Mouse (Mus musculus) adrenal gland, postnatal 4 days (tissue): ENCODE results near the gene Rtkn. TPM values are rescaled to one million over a fixed set of nuclear protein-coding genes. Genes with fewer than 3 reads are reported as not detected.

Experiments
- DNase-seq, 2 experiments: peaks; one replicate each; pipeline ENCODE4 v3.0.0; 2021 to 2022; ENCODE audit warnings: low spot score in 2 of 2, mixed read lengths in 2 of 2
- microRNA-seq: library from miRNA; unstranded; fragments of <30 nt; microRNA quantifications from one replicate; pipeline ENCODE4 v1.2.0, GENCODE M21; 2021
- total RNA-seq, 2 experiments: library from RNA; stranded (reverse); gene quantifications; 2 replicates each; pipeline ENCODE4 v1.2.3; 2021

Rtkn gene
- total RNA-seq, 2 experiments from 2014 or later, result 36.8 to 40.3 TPM

DNA sequence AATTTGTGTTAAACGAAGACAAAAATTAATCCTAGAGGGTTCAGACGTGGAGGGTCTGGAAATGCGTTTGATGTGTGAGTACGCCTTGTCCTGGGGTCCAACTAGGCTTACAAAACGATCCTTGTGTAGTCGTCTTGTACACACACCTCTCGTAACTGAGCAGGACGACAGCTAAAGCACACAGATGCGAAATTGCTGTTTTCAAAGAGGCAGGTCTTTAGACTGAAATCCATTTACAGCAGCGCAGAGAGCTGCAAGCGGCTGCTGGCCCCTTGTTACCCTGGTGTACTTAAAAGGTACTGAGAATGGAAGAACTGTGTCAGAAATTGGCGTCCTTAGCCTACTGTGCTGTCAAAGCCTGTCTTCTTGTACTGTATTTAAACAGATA is 31.0 kb downstream of the Rtkn start:
- no peak for DNase-seq

DNA sequence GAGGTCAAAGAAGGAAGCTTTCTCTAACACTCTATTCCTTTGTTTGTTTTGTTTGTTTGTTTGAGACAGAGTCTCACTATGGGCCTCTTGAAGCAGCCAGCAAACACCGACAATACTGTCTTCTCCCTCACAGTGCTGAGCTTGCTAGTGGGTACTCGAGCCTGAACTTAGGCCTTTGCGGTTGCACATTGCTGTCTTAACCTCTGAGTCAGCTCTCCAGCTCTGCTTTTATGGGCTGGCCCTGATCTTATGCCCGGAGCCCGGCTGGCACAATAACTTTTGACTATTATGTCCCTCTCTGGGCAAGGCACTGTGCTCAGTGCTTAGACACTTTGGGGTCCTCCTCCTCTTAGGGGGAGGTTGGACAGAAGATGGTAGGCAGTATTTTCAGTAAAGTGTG is 34.6 kb downstream of the Rtkn start:
- no peak for DNase-seq

DNA sequence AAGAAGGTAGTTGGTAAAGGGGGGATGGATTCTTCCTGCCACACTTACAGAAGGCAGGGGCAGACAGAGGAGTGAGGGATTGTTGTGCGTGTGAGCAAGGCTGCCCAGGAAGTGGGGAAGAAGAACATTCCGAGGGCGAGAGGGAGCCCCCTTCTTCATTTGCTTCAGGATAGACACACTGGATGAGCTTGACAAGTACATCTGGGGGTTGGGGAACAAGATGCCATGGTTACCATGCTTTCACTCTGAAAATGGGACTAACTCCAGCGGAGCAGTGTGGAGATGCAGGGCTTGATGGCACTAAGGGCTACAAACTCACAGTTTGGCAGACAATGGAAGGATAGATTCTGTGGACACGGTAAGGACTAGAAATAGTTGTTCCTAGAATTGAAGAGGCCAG is 35.8 kb downstream of the Rtkn start:
- DNase-seq, result no peak

DNA sequence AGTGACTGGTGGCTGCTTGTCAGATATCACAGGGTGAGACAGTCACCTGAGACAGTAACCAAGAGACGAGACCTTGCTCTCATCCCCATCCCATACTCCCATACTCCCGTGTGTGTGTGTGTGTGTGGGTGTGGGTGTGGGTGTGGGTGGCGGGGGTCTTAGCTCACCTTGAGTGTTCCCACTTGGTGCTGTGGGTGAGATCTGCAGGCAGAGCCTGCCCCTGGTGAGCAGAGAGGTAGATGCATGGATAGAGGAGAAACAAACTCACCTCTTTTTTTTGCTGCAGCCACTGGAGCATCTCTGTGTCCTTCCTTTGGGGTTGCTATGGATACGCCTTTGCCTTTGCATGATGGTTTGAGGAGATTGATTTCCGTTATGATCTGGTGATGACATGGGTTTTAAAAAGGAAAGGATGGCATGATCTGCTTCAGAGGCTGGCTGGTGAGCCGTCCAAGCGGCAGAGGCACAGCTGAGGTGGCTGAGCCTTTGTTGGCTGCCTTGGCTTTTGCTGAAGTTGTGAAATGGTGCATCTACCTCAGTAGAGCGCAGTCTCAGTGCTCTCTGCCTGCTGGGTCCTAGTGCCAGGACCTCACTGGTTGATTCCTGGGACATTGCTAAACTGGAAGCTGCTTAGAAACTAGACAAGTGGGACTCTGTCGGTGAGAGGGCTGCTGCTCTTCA is 37.1 kb downstream of the Rtkn start:
- no peak for DNase-seq

DNA sequence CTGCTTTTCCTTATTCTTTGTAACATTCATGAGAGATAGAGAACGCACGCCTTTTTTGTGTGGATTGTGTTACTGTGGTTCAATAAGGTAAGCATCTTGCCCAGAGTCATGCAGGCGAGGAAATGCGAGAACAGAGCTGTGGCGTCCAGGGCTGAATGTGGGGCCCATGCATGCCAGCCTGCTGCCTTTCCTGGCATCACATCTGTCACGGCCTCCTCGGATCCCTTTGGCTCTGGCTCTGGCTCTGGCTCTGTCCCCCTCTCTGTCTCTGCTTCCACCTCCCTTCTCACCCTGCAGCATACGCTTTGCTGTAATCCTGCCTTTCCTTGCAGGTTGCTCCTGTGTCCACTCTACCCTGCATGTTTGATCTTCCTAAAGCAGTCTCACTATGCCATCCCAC is 40.7 kb downstream of the Rtkn start:
- no peak for DNase-seq

DNA sequence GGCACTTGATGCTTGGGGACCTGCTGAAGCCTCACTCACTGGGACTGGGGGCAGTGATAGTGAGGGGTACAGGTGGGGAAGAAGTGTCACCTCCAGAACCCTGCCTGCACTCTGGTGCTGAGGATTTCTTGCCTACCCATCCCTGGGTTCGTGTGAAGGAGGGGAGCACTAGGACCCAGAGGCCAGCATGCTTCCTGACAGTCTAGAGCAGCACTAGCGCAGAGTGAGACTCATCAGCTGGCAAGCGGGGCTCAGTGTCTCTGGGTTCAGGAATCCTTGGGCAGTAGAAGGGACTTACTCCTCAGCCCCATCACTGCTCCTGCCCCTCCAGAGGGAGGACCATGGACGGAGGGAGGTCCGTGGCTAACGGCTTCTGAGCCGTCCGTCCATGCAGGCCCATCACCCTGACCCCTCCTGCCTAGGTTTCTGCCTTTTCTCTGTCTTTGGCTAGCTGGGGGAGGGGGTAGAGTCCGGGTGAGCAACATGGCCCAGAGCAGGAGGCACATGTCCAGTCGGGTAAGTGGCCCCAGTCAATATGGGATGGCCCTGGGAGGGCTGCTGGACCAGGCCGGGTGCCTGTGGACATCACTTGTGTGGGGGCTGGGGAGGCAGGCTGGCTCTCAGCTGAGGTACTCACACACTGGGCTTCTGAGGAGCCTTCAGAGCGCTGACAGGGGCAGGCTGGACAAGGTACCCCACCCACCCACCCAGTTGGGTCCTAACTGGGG is 44.3 kb downstream of the Rtkn start:
- no peak for DNase-seq

DNA sequence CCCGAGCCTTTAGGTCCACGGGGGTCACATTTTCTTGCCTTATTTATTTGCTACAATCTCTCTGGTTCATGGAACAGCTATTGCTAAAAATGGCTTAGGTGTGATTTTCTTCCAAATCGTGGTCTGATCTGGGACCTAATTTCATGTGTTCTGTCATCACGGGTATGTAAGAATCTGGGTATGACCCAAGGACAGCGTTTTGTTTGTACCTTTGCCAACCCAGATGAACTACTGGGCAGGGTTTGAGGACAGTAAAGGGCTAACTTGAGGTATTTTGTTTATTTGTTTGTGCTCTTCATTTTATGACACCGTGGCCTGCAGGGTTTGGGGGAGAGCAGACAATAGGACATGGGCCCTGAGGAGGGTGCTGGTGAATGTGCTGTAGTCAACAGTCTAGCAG is 45.3 kb downstream of the Rtkn start:
- no peak for DNase-seq

DNA sequence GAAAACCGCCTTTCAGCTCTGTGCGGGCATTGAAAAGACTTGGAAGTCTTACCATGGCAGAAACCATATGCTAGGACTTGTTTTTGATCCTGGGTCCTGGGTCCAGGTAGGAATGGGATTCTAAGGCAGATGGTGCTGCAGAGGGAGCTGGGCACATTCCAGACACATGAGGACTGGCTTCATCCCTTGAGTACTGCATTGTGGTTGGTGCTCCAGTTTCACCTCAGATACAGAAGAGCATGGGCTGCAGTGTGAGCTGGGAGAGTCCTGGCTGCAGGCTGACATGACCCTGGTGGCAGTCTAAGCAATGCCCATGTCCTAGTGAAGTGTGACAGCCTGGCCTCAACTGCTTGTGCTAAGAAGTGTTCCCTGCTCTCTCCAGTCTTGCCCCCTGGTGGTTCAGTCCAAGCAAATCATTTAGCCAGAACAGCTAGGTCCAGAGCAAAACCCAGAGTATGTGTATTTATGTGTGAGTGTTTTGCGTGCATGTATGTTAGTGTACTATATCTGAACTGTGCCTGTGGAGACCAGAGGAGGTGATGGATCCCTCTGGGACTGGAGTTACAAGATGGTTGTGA is 49.7 kb downstream of the Rtkn start:
- no peak for DNase-seq

DNA sequence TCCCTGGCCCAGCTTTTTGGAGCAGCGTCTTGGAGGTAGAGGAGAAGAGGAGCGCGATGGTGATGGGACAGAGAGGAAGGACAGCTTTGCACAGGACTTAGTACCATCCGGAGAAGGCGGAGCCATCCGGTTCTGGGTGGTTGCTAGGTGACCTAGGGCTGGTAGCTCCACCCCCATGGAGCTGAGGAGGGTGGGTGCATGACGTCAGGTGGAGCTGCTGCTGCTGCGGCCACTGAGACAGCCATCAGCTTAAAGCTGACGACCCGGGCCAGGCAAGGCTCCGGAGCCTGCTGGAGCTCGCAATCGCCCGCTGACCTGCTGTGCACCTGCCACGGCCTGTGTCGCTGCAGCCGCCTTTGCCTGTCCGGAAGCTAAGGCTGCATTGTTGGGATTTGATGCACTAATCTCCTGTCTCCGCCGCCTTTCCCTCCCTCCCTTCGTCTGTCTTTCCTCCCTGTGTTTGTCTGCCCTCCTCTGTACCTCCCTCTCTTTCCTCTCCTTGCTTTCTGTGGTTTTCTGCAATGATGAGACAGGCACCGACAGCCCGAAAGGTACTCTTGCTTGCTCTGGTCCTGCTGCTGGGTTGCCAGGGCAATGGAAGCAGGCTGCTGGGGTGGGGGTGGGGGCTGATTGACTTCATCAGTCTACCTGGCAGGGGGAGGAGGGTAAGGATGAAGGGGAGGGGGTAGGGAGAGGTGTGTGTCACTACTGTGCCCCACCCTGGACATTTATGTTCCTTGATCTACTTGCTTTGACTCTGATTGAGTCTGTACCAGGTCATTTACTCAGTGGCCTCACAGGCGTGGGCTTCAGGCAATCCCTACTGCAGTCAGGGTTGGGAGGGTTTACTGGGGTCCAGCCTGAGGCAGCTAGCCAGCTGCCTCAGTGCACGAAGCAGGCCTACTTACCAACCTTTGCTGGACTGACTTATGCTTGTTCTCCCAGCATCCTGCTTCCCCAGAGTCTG is 50.9 kb downstream of the Rtkn start:
- DNase-seq, result no peak

DNA sequence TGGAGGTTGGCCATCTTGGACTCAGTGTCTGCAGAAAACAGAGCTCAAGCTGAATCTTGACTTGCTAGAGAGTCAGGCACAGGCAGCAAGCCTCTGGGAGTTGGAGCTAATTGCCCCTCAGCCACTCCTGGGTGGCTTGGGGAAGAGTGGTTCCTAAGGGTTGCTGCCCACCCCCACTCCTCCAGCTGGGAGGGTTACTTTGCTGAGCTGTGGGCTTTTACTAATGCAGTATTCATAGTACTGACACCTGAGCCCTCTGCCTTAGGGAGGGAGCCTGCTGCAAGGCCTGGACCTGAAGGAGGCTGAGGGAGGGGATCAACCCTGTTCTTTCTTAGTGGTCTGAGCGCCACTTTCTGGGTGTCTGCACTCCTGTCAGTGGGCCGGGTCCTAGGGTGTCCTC is 51.7 kb downstream of the Rtkn start:
- DNase-seq, result no peak

DNA sequence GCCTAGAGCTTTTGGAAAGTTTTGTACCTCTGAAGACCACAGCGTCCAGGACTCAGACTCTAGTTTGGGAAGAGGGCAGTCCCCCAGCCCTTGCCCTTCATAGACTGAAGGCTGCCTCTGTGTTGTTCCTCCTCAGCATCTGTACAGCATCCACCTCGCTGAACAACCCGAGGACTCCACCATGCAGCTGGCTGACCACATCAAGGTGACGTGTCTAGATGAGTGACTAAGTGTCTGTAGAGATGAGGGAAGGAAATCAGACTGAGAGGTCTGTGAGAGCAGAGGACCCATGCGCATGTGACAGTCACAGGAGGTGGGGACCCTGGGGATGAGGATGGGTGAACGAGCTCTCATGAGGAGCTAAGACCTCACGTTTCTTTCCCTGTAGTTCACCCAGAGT is 58.3 kb downstream of the Rtkn start:
- DNase-seq, result no peak

DNA sequence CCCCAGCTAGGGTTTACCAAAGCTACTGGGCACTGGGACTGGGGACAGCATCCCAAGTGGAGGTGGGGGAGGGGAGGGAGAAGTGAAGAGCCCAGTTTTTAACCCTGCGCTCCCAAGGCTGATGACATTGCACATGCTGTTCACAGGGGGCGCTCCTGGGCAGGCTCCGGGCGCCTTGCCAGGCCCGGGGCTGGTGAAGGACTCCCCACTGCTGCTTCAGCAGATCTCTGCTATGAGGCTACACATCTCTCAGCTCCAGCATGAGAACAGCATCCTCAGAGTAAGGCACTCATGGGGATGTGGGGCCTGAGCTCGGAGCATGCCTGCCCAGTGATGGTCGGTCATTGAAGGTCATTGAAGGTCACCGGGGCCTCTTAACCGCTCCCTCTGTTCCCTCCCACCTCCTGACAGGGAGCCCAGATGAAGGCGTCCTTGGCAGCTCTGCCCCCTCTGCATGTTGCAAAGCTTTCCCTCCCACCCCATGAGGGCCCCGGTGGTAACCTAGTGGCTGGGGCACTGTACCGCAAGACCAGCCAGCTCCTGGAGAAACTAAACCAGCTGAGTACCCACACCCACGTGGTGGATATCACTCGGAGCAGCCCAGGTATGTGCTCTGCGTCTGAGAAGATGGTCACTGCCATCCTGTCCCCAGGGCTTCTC is 62.2 kb downstream of the Rtkn start:
- DNase-seq, result peak; percentile 51 to 60

Small RNA genes within 50 kb of the gene (microRNA-seq; reads per million reads assigned to microRNA genes)
- gene Mir3470a, result not detected

Other genes starting within 250 kb of the Rtkn start
- 1 to 10 TPM; 2.0 to 3.5 TPM for gene Sema4f, start 195.7 kb upstream of the Rtkn start, total RNA-seq
- under 1 TPM in 1 of 2 experiments, not detected in 1; 0.14 TPM for gene M1ap, start 188.6 kb upstream of the Rtkn start, total RNA-seq
- gene Dok1, start 102.0 kb upstream of the Rtkn start, total RNA-seq, result 10 to 100 TPM; 16.1 to 16.2 TPM
- gene Loxl3, start 101.3 kb upstream of the Rtkn start, total RNA-seq, result 1 to 10 TPM; 6.2 to 9.4 TPM
- 100 to 1,000 TPM; 170 to 175 TPM for gene Aup1, start 80.9 kb upstream of the Rtkn start, total RNA-seq
- gene Htra2, start 80.2 kb upstream of the Rtkn start, total RNA-seq, result 10 to 100 TPM; 63.3 to 68.5 TPM
- gene Dqx1, start 77.6 kb upstream of the Rtkn start, total RNA-seq, result 1 to 10 TPM; 4.1 to 4.4 TPM
- 10 to 100 TPM; 24.0 to 30.0 TPM for gene Tlx2, start 65.2 kb upstream of the Rtkn start, total RNA-seq
- gene Pcgf1, start 57.6 kb upstream of the Rtkn start, total RNA-seq, result 10 to 100 TPM; 69.2 to 79.1 TPM
- gene Lbx2, start 49.1 kb upstream of the Rtkn start, total RNA-seq, result 10 to 100 TPM; 18.6 to 22.4 TPM
- gene Ccdc142, start 33.9 kb upstream of the Rtkn start, total RNA-seq, result 10 to 100 TPM; 10.0 to 15.7 TPM
- 10 to 100 TPM; 10.6 to 11.4 TPM for gene Gm42688, start 33.8 kb upstream of the Rtkn start, total RNA-seq
- gene Mrpl53, start 26.4 kb upstream of the Rtkn start, total RNA-seq, result 10 to 100 TPM; 77.6 to 82.6 TPM
- gene Mogs, start 20.0 kb upstream of the Rtkn start, total RNA-seq, result 10 to 100 TPM; 60.1 to 64.3 TPM
- gene Wbp1, start 13.9 kb upstream of the Rtkn start, total RNA-seq, result 10 to 100 TPM; 84.5 to 86.4 TPM
- gene Ino80b, start 10.0 kb upstream of the Rtkn start, total RNA-seq, result 10 to 100 TPM; 29.0 to 31.7 TPM
- gene Wdr54, start 20.9 kb downstream of the Rtkn start, total RNA-seq, result 1 to 10 TPM; 3.5 to 3.6 TPM
- under 1 TPM; 0.40 to 0.53 TPM for gene 1700003E16Rik, start 20.9 kb downstream of the Rtkn start, total RNA-seq
- 100 to 1,000 TPM; 156 to 176 TPM for gene Dctn1, start 30.5 kb downstream of the Rtkn start, total RNA-seq
- under 1 TPM; 0.40 to 0.42 TPM for gene Slc4a5, start 84.4 kb downstream of the Rtkn start, total RNA-seq
- 10 to 100 TPM; 18.2 to 23.8 TPM for gene Mthfd2, start 190.4 kb downstream of the Rtkn start, total RNA-seq
- 10 to 100 TPM; 75.9 to 78.2 TPM for gene Mob1a, start 190.6 kb downstream of the Rtkn start, total RNA-seq
- gene Bola3, start 213.7 kb downstream of the Rtkn start, total RNA-seq, result 100 to 1,000 TPM; 130 to 162 TPM